Mouse (Mus musculus) brain, embryonic 14.5 days (tissue): ENCODE data around the gene Arf3.

Source experiments
- CTCF ChIP-seq: fragments of 200-500 bp; IDR thresholded peaks from 2 replicates; pipeline ENCODE4 v1.5.1; 2012; ENCODE audit warnings: inconsistent platforms, mild to moderate bottlenecking, moderate library complexity, borderline replicate concordance; ENCODE audit not compliant: insufficient read depth, insufficient read length; ENCODE audit errors: extremely low read depth
- POLR2A ChIP-seq: fragments of 200-500 bp; IDR thresholded peaks from 2 replicates; pipeline ENCODE4 v1.6.1; 2012; ENCODE audit warnings: mild to moderate bottlenecking, inconsistent platforms, borderline replicate concordance; ENCODE audit not compliant: poor library complexity, insufficient read depth, insufficient read length, severe bottlenecking; ENCODE audit errors: extremely low read depth

DNA sequence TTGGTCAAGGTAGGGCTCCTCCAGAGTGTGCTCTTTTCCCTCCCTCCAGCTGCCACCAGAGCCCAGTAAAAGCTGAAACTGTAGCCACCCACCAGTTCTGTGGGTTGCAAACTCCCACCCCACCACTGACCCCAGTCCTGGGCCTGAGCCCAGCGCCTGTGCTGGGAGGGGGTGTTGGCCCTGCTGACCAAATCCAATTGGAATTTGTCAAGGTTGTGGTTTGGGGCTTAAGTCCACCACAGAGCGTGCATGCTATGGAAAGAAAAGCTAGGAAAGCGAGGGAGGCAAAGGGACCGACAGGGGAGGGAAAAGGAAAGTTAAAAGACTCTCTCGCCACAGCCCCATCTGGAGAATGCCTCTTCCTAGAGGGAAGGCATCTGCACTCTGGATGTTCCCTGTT is 5.2 kb upstream of the Arf3 start:
- no peak for TF ChIP-seq POLR2A
- TF ChIP-seq CTCF = no peak
